Mouse (Mus musculus): ENCODE measurements around the gene Nlk.

GRCm38 (mm10) chr11:78566775-78567174 is 130.4 kb downstream of the Nlk start:
- no peak for TF ChIP-seq POLR2A (IDR thresholded peaks at IDR 0.05; ENCODE audit: low read depth, low read length)
- TF ChIP-seq CTCF (IDR thresholded peaks at IDR 0.05; ENCODE audit: extremely low read depth, insufficient read depth, insufficient read length, insufficient replicate concordance): no peak

All from spleen, adult 2 months (tissue).